Mouse (Mus musculus) ovary, postnatal 14 days (tissue): ENCODE measurements around the gene Ripply1.

Experiments
- DNase-seq: peaks from one replicate; pipeline ENCODE4 v3.0.0; 2022; ENCODE audit warnings: low spot score

Ripply1 gene

GRCm38 (mm10) chrX:139782278-139783044 lies at the start of gene Ripply1:
TSS of gene Ripply1 (minus strand) at chrX:139782353.
- DNase-seq: no peak

GRCm38 (mm10) chrX:139828363-139829092 lies 46.4 kb upstream of the Ripply1 start:
- no peak for DNase-seq

- DNase-seq: no peak
Measured at GRCm38 (mm10) chrX:139826926-139827325, 44.8 kb upstream of the Ripply1 start.

- DNase-seq: no peak
Measured at GRCm38 (mm10) chrX:139825402-139825801, 43.2 kb upstream of the Ripply1 start.

GRCm38 (mm10) chrX:139815201-139815600 lies 33.0 kb upstream of the Ripply1 start:
- no peak for DNase-seq

GRCm38 (mm10) chrX:139814018-139814635 lies 32.0 kb upstream of the Ripply1 start:
- DNase-seq: no peak

GRCm38 (mm10) chrX:139813299-139814002 lies 31.3 kb upstream of the Ripply1 start:
- no peak for DNase-seq

- no peak for DNase-seq
Measured at GRCm38 (mm10) chrX:139812636-139813298, 30.6 kb upstream of the Ripply1 start.

GRCm38 (mm10) chrX:139808501-139808900 lies 26.3 kb upstream of the Ripply1 start:
- DNase-seq: no peak

GRCm38 (mm10) chrX:139808085-139808484 lies 25.9 kb upstream of the Ripply1 start:
- DNase-seq: no peak

- DNase-seq: no peak
Measured at GRCm38 (mm10) chrX:139807391-139807790, 25.2 kb upstream of the Ripply1 start.

- DNase-seq: no peak
Measured at GRCm38 (mm10) chrX:139805918-139806317, 23.8 kb upstream of the Ripply1 start.

GRCm38 (mm10) chrX:139803028-139803427 lies 20.9 kb upstream of the Ripply1 start:
- no peak for DNase-seq

- no peak for DNase-seq
Measured at GRCm38 (mm10) chrX:139800406-139800878, 18.3 kb upstream of the Ripply1 start, which contains the start of gene Cldn2. TSS of gene Cldn2 (plus strand) at chrX:139800828.

GRCm38 (mm10) chrX:139799953-139800352 lies 17.8 kb upstream of the Ripply1 start:
- no peak for DNase-seq

- no peak for DNase-seq
Measured at GRCm38 (mm10) chrX:139797875-139798274, 15.7 kb upstream of the Ripply1 start.

- no peak for DNase-seq
Measured at GRCm38 (mm10) chrX:139796037-139796436, 13.9 kb upstream of the Ripply1 start.

GRCm38 (mm10) chrX:139794072-139794845 lies 12.1 kb upstream of the Ripply1 start:
- DNase-seq: no peak

- no peak for DNase-seq
Measured at GRCm38 (mm10) chrX:139785764-139786163, 3.6 kb upstream of the Ripply1 start.

- no peak for DNase-seq
Measured at GRCm38 (mm10) chrX:139783045-139783422, 881 bp upstream of the Ripply1 start.

- DNase-seq: no peak
Measured at GRCm38 (mm10) chrX:139781563-139781962, 590 bp downstream of the Ripply1 start.
